Mouse (Mus musculus) urinary bladder, adult 18-20 months (tissue): ENCODE results near the gene Mphosph9.
"Not testable (repeated sequence)": the region's sequence is repeated elsewhere in the genome, so short reads cannot be mapped to it uniquely, and the experiment has no call there.

ENCODE experiments used
- DNase-seq, 2 experiments: peaks; one replicate each; pipeline ENCODE4 v3.0.0; 2022; ENCODE audit warnings: low spot score in 2 of 2, mixed read lengths in 2 of 2

Mphosph9 gene

DNA sequence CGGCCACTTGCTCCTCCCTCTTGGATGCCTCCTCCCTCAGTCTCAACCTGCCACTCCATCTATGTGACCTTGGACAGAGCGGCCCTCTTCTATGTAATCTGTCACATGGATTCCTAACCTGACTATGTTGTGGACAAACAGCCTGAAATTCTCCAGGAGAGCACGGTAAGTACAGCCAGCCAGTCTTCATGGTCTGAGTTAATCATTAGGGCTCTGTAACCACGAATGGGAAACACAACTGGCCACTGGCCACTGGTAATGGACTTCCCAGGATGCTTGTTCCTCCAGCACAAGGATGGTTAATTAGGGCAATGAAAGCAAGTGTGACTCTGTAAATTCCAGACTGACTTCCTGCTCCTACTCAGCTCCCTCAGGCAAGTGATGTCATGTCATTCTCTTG is 91.6 kb downstream of the Mphosph9 start:
- DNase-seq, result no peak

- DNase-seq, result no peak
Observed at GRCm38 (mm10) chr5:124234778-124235177, 93.0 kb downstream of the Mphosph9 start.

- DNase-seq, result no peak
Observed at GRCm38 (mm10) chr5:124233874-124234661, 93.7 kb downstream of the Mphosph9 start.

DNA sequence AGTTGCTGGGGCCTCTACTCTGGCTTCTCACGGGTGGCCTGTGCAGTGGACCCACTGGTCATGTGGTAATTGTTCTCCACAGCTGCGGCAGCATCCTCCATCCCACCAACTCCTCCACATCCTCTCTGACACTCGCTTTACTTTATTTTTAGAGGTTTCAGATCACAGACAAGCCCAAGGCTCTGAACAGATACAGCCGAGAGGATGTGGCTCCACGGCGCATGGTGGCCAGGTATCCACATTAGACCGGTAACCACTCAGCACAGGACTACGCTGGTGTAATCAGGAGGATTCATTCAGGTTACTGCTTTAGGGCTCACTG is 94.7 kb downstream of the Mphosph9 start:
- no peak for DNase-seq

GRCm38 (mm10) chr5:124232360-124233143 is 95.2 kb downstream of the Mphosph9 start:
- no peak for DNase-seq

GRCm38 (mm10) chr5:124230461-124230860 is 97.3 kb downstream of the Mphosph9 start:
- DNase-seq, result no peak

DNA sequence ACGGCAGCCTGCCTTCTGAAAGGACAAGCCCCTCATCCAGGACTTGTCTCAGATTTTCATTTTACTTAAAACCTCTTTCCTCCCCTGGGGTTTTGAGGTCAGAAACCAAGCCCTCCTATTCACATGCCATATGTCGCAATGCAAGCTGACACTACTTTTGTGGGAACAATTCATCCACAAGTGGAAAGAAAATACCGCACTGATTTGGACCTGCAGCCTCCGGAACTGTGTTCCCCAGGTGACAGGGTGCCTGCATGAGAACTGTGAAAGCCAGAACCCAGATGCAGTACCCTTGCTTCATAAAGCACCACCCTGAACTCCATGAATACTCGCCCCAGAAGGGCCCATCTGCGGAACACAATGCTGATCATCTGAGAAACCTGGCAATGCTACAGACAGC is 100.6 kb downstream of the Mphosph9 start:
- DNase-seq, result no peak

- DNase-seq, result no peak
Observed at GRCm38 (mm10) chr5:124226494-124226893, 101.3 kb downstream of the Mphosph9 start.

DNA sequence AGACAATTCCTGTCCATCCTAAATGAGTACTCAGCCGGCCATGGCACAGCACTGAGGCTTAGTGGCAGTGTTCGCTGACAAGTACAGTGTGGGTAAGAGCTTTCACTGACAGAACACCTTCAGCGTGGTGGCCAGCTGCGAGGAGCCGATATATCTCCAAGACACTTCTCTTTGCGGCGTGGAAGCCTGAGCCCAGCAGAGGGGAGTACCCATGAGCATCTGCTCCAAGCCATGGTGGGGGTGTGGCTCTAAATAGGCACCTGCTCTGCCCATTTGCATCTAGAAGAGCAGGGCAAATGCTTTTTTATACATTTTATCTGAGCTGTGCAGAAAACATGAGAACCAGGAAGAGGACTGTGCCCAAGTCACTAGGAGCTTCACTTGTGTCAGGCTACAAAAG is 101.9 kb downstream of the Mphosph9 start:
- no peak for DNase-seq

- no peak for DNase-seq
Observed at GRCm38 (mm10) chr5:124224321-124225092, 103.3 kb downstream of the Mphosph9 start.

DNA sequence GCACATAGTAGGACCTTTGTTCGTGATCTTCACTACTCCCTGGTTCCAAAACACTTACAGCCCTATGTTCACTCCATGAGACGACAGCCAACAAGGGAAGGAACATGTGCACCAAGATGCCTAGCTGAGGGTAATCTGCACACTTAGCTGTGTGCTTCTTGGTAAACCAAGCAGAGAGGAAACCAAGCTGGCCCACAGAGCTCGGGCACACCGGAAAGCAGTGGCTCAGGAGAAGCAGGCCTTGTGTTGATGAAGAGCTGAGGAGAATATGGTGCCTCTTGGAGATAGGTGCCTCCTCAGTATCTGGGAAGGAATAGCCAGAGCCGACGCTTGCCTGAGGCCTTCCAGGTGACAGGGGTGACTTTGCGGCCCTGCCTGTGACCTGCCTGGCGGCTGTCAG is 104.2 kb downstream of the Mphosph9 start:
- no peak for DNase-seq

DNA sequence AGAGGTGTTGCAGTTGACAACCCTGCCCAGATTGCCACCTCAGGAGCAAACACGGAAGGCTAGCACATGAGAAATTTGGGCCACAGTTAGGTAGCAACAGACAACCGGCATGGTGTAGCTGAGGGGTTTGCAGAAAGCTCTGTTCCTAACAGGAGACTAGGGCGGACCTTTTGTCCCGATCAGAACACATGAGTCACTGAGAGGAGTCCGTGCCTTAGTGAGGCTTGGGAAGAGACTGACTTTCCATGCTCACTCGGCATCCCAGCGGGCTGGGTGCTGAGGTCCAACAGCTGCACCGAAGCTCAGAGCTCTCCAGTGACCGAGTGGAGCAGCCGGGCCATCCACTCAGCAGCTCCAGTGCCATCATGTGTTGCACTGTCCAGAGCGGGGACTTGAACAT is 105.1 kb downstream of the Mphosph9 start:
- DNase-seq, result no peak

DNA sequence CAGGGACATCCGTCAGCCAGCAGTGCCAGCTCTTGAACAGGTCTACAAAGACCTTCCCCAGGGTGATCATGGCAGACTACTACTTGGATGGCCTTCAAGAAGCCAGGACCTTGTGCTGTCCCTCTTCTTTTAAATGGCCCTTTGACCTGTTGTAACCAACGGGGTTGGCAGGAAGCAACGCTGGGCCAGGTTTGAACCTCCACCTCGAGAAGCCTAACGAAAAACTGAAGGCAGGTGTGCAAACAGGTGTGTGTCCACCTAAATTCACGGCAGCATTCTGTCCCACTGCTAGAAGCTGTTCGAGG is 106.1 kb downstream of the Mphosph9 start:
- no peak for DNase-seq

- peak; percentile 55 to 83 for DNase-seq
Observed at GRCm38 (mm10) chr5:124221037-124221735, 106.6 kb downstream of the Mphosph9 start.

- DNase-seq, result no peak
Observed at GRCm38 (mm10) chr5:124220551-124220950, 107.2 kb downstream of the Mphosph9 start.

DNA sequence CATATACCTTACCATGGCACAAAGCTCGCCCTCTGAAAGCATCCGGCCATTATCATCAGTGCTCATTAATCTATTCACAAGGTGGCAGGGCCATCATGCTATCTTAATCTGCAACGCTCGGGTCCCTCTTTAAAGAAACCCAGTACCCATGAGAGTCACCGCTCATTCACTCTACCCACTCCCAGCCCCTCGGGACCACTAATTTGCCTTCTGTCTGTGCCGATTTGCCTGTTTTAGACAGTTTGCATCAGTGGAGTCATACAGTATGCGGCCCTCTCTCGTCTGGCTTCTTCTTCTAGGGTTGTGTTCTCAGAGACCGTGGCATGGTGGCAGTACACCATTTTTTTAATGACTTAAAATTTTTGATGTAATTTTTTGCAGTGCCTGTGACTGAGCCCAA is 108.3 kb downstream of the Mphosph9 start:
- no peak for DNase-seq

DNA sequence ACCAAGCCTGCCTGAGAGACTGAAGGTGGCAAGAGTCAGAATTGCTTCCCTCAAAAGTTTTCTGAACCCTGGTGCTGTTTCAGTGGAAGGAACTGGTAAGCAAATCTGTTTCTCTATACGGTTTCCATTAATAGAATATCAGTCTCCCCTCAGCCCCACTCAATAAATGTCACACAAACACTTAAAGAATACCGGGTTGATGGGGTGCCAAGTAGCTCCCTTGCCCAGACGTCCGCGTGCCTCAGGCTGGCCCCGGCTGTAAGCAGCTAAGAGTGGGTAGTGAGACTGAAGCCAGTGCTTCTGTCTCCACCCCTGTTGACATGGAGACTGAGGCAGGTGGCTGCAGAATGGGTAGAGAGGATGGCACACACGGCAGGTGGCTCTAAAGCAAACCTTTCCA is 108.8 kb downstream of the Mphosph9 start:
- no peak for DNase-seq

DNA sequence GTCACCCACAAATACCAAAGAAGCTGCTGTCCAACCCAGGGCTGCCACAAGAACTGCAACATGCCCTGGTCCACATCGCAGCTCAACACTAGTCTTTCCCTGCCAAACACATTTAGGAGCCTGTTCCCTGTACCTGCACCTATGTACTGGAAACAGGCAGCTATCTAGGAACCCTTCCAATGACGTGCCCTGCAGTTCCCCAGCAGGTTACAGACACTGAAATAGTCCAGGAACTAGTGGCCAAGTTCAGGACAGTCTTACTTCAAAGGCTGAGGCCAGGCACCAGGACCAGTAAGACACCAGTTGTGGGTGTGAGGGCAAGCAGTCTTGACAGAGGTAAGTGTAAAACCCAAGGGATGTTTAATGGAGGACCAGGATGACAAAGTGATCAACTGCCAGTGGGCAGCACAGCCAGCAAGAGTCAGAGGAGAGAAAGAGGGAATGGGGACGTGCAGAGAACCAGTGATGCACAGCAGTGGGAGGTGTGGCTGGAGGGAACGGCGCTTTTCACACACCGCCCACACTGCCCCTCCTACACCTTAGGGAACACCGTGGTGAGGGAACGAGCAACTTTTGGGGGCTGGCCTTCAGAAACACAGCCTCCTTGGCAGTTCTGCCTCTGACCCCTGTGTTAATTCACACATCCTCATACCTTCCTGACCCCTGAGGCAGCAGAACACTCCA is 110.1 kb downstream of the Mphosph9 start:
- no peak for DNase-seq

DNA sequence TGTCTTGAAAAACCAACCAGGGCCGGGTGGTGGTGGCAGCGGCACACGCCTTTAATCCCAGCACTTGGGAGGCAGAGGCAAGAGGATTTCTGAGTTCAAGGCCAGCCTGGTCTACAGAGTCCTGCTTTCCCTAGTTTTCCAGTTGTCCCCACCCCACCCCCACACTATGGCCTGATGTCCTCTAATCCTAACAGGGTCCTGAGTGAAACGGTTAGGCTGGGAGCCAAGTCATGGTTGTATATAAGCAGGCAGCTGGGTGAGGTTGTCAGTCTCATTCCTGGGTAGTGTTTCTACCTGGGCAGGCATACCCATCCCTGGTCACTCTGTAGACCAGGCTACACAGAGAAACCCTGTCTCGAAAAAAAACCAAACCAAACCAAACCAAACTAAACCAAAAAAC is 110.7 kb downstream of the Mphosph9 start:
- DNase-seq, result not testable (repeated sequence)

DNA sequence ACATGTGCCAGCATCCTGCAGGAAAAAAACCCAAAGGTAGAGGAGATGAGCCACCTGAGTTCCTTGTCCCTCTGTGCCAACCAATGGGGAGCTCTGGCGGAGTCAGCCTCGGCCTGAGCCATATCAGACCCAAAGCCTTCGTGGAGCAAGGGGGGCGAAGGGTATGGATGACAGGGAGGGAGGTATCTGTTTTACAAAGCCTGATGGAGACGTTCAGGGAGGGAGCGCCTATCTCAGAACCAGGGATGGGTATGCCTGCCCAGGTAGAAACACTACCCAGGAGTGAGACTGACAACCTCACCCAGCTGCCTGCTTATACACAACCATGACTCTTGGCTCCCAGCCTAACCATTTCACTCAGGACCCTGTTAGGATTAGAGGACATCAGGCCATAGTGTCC is 111.4 kb downstream of the Mphosph9 start:
- DNase-seq, result no peak

- DNase-seq, result no peak
Observed at GRCm38 (mm10) chr5:124215647-124216046, 112.1 kb downstream of the Mphosph9 start.
